Mouse (Mus musculus) MEL (cell line): Measurements from ENCODE around the gene Olfr272.

Experiments used
- CTCF ChIP-seq, 3 experiments: IDR thresholded peaks in 2 of 3; conservative IDR thresholded peaks in 1 of 3; 2 replicates each; pipeline ENCODE4 v1.5.1; 2011 to 2012; ENCODE audit warnings: low read length in 3 of 3, low read depth in 2 of 3, mild to moderate bottlenecking in 2 of 3, improper control_type of control experiment in 1 of 3, inconsistent platforms in 1 of 3, mixed read lengths in 1 of 3, moderate library complexity in 1 of 3; ENCODE audit not compliant: control insufficient read depth in 1 of 3, insufficient read depth in 1 of 3, poor library complexity in 1 of 3, severe bottlenecking in 1 of 3
- GABPA ChIP-seq: IDR thresholded peaks from 2 replicates; pipeline ENCODE4 v1.6.1; 2012; ENCODE audit warnings: low read depth, mild to moderate bottlenecking, inconsistent platforms, low read length, improper control_type of control experiment, moderate library complexity
- GATA1 ChIP-seq: IDR thresholded peaks from 2 replicates; pipeline ENCODE4 v1.6.1; 2011; ENCODE audit warnings: low read depth, low read length, improper control_type of control experiment
- JUND ChIP-seq: IDR thresholded peaks from 2 replicates; pipeline ENCODE4 v1.6.1; 2011; ENCODE audit warnings: low read depth, mild to moderate bottlenecking, improper control_type of control experiment, low read length
- MAX ChIP-seq: IDR thresholded peaks from 2 replicates; pipeline ENCODE4 v1.6.1; 2011; ENCODE audit warnings: low read length, improper control_type of control experiment
- MYC ChIP-seq: IDR thresholded peaks from 2 replicates; pipeline ENCODE4 v1.6.1; 2011; ENCODE audit warnings: low read depth, mild to moderate bottlenecking, low read length, improper control_type of control experiment, moderate library complexity
- POLR2A ChIP-seq, 2 experiments: IDR thresholded peaks; 2 replicates each; pipeline ENCODE4 v1.6.1; 2011 to 2012; ENCODE audit warnings: low read length in 2 of 2, mild to moderate bottlenecking in 2 of 2, control low read depth in 1 of 2, improper control_type of control experiment in 1 of 2, low read depth in 1 of 2, moderate library complexity in 1 of 2; ENCODE audit not compliant: control insufficient read depth in 1 of 2, insufficient read depth in 1 of 2, poor library complexity in 1 of 2
- USF1 ChIP-seq: IDR thresholded peaks from 2 replicates; pipeline ENCODE4 v1.6.1; 2014; ENCODE audit warnings: low read depth, mild to moderate bottlenecking, inconsistent platforms, low read length, improper control_type of control experiment, moderate library complexity
- USF2 ChIP-seq, 2 experiments: IDR thresholded peaks; 2 replicates each; pipeline ENCODE4 v1.6.1; 2011 to 2012; ENCODE audit warnings: improper control_type of control experiment in 2 of 2, low read length in 2 of 2, borderline replicate concordance in 1 of 2, inconsistent platforms in 1 of 2, low read depth in 1 of 2, mild to moderate bottlenecking in 1 of 2; ENCODE audit not compliant: insufficient read depth in 1 of 2
- ZC3H11A ChIP-seq: IDR thresholded peaks from 2 replicates; pipeline ENCODE4 v1.6.1; 2012; ENCODE audit warnings: low read depth, mild to moderate bottlenecking, inconsistent platforms, low read length, improper control_type of control experiment
- ZNF384 ChIP-seq: IDR thresholded peaks from 2 replicates; pipeline ENCODE4 v1.6.1; 2012; ENCODE audit warnings: low read depth, mild to moderate bottlenecking, inconsistent platforms, low read length, improper control_type of control experiment

GRCm38 (mm10) chr4:52930480-52930879 lies 11.5 kb upstream of the Olfr272 start:
- no peak for TF ChIP-seq USF1
- no peak for TF ChIP-seq ZC3H11A
- TF ChIP-seq POLR2A (IDR thresholded peaks at IDR 0.05; ENCODE audit: control insufficient read depth in 1 of 2, insufficient read depth in 1 of 2, low read depth in 1 of 2, low read length in 2 of 2, poor library complexity in 1 of 2): no peak
- TF ChIP-seq MYC: no peak
- TF ChIP-seq GABPA: no peak
- no peak for TF ChIP-seq GATA1
- TF ChIP-seq ZNF384: no peak
- no peak for TF ChIP-seq MAX
- TF ChIP-seq JUND: no peak
- TF ChIP-seq CTCF (IDR thresholded peaks at IDR 0.05 in 2 of 3, conservative IDR thresholded peaks at IDR 0.05 in 1 of 3; ENCODE audit: control insufficient read depth in 1 of 3, insufficient read depth in 1 of 3, low read depth in 2 of 3, low read length in 3 of 3, poor library complexity in 1 of 3, severe bottlenecking in 1 of 3): no peak
- no peak for TF ChIP-seq USF2 (IDR thresholded peaks at IDR 0.05; ENCODE audit: borderline replicate concordance in 1 of 2, insufficient read depth in 1 of 2, low read depth in 1 of 2, low read length in 2 of 2)
